Mouse (Mus musculus): ENCODE measurements at regions not wholly inside any gene's neighbourhood (a gene's known extent, or its start where the extent isn't known, plus 50 kb on each side); places are given as distances from the start of the nearest gene placed in this dataset.

- TF ChIP-seq CTCF (IDR thresholded peaks at IDR 0.05; ENCODE audit: low read depth, low read length) (no peak), POLR2AphosphoS5 (IDR thresholded peaks at IDR 0.05; ENCODE audit: insufficient replicate concordance, low read depth, low read length) (no peak), TAL1 (conservative IDR thresholded peaks at IDR 0.05; ENCODE audit: low read depth, low read length) (no peak), GATA1 (IDR thresholded peaks at IDR 0.05; ENCODE audit: borderline replicate concordance, low read length) (no peak), GATA2 (IDR thresholded peaks at IDR 0.05; ENCODE audit: borderline replicate concordance, low read depth, low read length) (no peak)
Measured at GRCm38 (mm10) chr12:77789427-77789826, 404.6 kb upstream of the Gm6657 start.
